Mouse (Mus musculus): Measurements from ENCODE around the gene Slc2a4. TPM values are rescaled to one million over a fixed set of nuclear protein-coding genes. Genes with fewer than 3 reads are reported as not detected.
"Not testable (repeated sequence)": the region's sequence is repeated elsewhere in the genome, so short reads cannot be mapped to it uniquely, and the experiment has no call there.

Gene Slc2a4
- polyA plus RNA-seq, 1 experiment from 2014 or later, result 3.1 TPM

DNA sequence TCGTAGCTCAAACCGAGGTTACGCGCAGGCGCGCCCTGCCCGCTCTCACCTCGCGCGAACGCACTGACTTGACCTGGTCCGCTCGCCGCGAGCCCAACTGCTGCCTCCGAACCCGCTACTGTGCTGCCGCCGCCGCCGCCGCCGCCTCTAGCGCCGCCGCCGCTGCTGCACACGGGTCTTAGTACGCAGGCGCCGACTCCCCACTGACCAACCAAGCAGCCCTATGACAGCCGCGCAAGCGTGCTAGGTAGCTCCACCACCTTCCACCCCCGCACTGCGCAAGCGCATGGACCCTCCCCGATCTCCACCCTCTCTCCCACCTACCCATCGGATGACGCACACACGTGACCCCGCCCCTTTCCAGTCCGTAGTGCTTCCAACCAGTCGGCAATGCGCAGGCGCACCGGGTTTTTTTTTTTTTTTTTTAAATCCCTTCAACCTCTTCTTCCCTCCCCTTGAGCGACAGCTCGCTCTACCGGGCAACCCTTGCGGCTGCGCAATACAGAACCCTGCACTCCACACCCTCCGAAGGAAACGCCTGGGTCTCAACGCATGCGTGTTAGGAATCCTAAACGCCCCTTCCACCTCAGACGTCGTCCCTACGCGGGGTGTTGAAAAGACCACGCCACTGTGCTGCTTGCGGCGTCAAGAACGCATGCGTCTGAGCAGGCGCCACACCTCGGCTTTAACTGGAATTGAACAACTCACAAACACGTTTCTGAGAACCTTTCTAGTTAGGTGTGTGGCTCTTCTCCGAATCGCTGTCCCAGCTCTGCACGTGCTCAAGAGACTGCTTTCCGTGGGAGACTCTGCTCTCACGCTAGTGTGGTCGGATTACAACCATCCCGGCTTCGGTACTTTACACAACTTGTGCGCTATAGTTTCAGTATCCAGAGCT lies 26.6 kb downstream of the Slc2a4 start, which contains the start of gene Eif5a:
TSS of gene Eif5a (minus strand) at position 845 of the 898 bp plus-strand sequence.
- peaks cover 26% of the 10 kb centered on the region for H3K4me1 ChIP-seq (ENCODE audit: control insufficient read depth, insufficient read depth, low read length)
- WGBS, result under 1% methylated on average over 78 of the region's 78 CpGs
- peak; percentile 98 for ATAC-seq

DNA sequence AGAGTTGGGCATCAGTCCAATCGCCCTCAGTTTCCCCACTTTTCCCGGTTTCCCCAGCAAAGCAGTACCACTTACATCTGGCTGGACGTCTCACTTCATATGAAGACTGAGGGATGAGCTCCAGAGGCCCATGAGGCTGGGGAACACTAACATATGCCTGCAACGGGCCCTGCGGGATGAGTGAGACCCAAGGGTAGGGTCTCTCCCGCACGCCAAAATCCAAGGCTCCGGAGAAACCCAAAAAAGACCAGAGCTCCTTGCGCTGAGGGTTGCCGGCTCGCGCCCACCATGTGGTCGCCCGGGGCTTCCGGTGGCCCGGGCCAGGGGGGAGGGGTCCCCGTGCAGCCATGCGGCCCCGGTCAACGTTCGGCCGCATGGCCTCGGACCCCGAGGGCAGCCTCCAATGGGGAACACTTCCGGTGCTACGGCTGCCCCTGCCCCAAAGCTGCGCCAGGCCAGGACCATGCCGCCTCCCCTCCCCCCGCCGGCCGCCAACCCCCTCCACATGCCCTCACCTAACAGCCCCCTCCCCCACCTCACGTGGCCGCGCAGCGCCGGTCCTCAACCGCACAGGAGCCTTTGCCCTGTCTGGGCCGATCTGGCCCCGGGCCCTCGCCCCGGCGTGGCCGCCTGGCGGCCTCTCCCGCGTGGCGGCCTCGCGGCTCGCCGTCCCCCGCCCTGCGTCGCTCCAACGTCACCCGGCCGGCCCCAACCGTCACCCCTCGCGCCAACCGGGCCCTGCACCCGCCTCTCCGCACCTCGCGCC lies 27.5 kb downstream of the Slc2a4 start:
- Histone ChIP-seq H3K4me2 (ENCODE audit: low read length) (peak overlapping the region; percentile 98), H3K9ac (ENCODE audit: low read depth, low read length) (peak overlapping the region; percentile 94), H3K27me3 (ENCODE audit: control insufficient read depth, insufficient read depth, low read depth, low read length) (no peaks in the 10 kb centered on the region), H3K27ac (ENCODE audit: low read length) (peak overlapping the region; percentile 92), H3K4me1 (ENCODE audit: control insufficient read depth, insufficient read depth, low read length) (peaks cover 32% of the 10 kb centered on the region), H3K9me3 (replicated peaks; ENCODE audit: control insufficient read depth, low read length, poor library complexity, severe bottlenecking) (no peaks in the 10 kb centered on the region), H3K36me3 (ENCODE audit: control insufficient read depth, insufficient read depth, low read length) (peaks cover 19% of the 10 kb centered on the region), H3K4me3 (ENCODE audit: low read depth, low read length) (peak overlapping the region; percentile 94)
- ATAC-seq, result peak; percentile 23
- 0% methylated on average over 59 of the region's 65 CpGs for WGBS

More for the DNA sequence above, 26.6 kb downstream of the Slc2a4 start, which contains the start of gene Eif5a:
- H3K36me3 ChIP-seq (ENCODE audit: control insufficient read depth, insufficient read depth, low read length), result peaks cover 13% of the 10 kb centered on the region
- peak within 1 kb of the TSS; percentile 98 for H3K4me2 ChIP-seq (ENCODE audit: low read length)
- H3K4me3 ChIP-seq (ENCODE audit: low read depth, low read length), result peak within 1 kb of the TSS; percentile 94
- no peaks in the 10 kb centered on the region for H3K27me3 ChIP-seq (ENCODE audit: control insufficient read depth, insufficient read depth, low read depth, low read length)
- H3K27ac ChIP-seq (ENCODE audit: low read length), result peak within 1 kb of the TSS; percentile 94
- H3K9ac ChIP-seq (ENCODE audit: low read depth, low read length), result peak within 1 kb of the TSS; percentile 94
- H3K9me3 ChIP-seq (replicated peaks; ENCODE audit: control insufficient read depth, low read length, poor library complexity, severe bottlenecking), result no peaks in the 10 kb centered on the region

DNA sequence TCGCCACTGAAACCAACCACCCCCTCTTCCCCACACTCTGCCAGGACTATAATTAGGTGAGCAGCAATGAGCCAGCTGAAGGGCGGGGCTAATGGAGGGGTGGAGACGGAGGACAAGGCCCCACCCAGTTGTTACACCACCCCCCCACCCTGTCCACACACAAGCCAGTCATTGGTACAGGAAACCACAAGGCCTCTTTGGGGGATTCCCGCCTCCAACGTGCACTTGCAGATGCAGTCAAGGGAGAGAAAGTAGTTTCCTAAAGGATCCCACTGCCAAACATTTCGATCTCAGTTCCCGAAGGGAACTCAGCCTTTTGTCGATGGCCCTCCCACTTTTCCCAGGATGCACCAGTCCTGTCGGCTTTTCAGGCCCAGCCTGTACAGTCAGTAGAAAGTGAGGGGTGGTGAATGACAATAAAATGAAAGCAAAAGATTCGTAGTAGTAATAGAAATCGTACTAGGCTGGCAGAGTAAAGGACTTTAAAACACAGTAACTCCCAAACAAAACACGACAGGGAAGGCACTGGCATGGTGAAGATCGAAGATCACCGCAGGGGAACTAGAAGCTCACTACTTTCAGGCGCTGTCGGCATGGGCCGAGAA lies 28.2 kb downstream of the Slc2a4 start:
- Histone ChIP-seq H3K27ac (ENCODE audit: low read length) (peak overlapping the region; percentile 92), H3K4me1 (ENCODE audit: control insufficient read depth, insufficient read depth, low read length) (peaks cover 38% of the 10 kb centered on the region), H3K4me2 (ENCODE audit: low read length) (peak overlapping the region; percentile 98), H3K9me3 (replicated peaks; ENCODE audit: control insufficient read depth, low read length, poor library complexity, severe bottlenecking) (no peaks in the 10 kb centered on the region), H3K27me3 (ENCODE audit: control insufficient read depth, insufficient read depth, low read depth, low read length) (no peaks in the 10 kb centered on the region), H3K9ac (ENCODE audit: low read depth, low read length) (peak overlapping the region; percentile 94), H3K36me3 (ENCODE audit: control insufficient read depth, insufficient read depth, low read length) (peaks cover 19% of the 10 kb centered on the region), H3K4me3 (ENCODE audit: low read depth, low read length) (peak overlapping the region; percentile 94)
- WGBS, result 1% methylated on average over 17 of the region's 17 CpGs
- no peak for ATAC-seq

DNA sequence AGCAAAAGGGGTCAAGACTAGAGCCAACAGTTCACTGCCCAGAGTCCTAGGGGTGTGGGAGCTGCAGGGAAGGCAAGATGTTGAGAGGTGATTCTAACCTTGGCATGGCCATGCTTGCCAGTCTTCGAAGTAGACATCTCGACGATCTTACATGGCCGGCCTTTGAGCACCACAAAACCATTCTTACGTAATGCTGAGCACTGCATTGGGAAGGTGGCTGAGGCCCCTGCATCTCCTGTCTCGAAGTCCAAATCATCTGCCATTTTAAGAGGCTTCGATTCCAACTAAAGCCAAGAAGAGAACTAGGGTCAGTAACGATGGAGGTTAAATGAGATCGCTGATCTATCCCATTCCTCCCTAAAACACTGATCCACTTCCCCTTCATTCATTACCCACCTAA lies 28.9 kb downstream of the Slc2a4 start:
- H3K9me3 ChIP-seq (replicated peaks; ENCODE audit: control insufficient read depth, low read length, poor library complexity, severe bottlenecking), result no peaks in the 10 kb centered on the region
- ATAC-seq, result no peak
- H3K4me3 ChIP-seq (ENCODE audit: low read depth, low read length), result no peak overlapping the region
- peak overlapping the region; percentile 98 for H3K4me2 ChIP-seq (ENCODE audit: low read length)
- H3K27me3 ChIP-seq (ENCODE audit: control insufficient read depth, insufficient read depth, low read depth, low read length), result no peaks in the 10 kb centered on the region
- WGBS, result 88% methylated on average over 9 of the region's 9 CpGs
- no peak overlapping the region for H3K27ac ChIP-seq (ENCODE audit: low read length)
- H3K9ac ChIP-seq (ENCODE audit: low read depth, low read length), result no peak overlapping the region
- peaks cover 19% of the 10 kb centered on the region for H3K36me3 ChIP-seq (ENCODE audit: control insufficient read depth, insufficient read depth, low read length)
- peaks cover 43% of the 10 kb centered on the region for H3K4me1 ChIP-seq (ENCODE audit: control insufficient read depth, insufficient read depth, low read length)

DNA sequence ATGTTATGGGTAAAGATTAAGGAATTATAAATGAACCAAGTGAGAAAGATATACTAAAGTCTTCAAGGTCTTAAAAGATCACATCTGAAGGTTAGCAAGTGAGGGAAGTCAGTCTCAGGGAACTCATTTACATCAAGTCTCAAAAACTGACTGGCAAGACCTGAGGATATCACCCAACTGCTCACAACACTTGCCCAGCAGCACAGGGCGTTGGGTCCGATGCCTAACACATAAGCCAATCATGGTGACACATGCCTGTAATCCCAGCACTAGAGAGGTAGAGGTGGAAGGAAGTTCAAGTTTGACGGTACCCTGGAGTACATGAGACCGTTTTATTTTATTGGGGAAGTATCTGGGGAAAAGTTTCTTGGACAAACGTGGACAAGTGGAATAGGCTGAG lies 29.9 kb downstream of the Slc2a4 start:
- Histone ChIP-seq H3K4me3 (ENCODE audit: low read depth, low read length) (no peak overlapping the region), H3K27ac (ENCODE audit: low read length) (no peak overlapping the region), H3K27me3 (ENCODE audit: control insufficient read depth, insufficient read depth, low read depth, low read length) (no peaks in the 10 kb centered on the region), H3K9me3 (replicated peaks; ENCODE audit: control insufficient read depth, low read length, poor library complexity, severe bottlenecking) (no peaks in the 10 kb centered on the region), H3K9ac (ENCODE audit: low read depth, low read length) (no peak overlapping the region), H3K4me2 (ENCODE audit: low read length) (no peak overlapping the region), H3K4me1 (ENCODE audit: control insufficient read depth, insufficient read depth, low read length) (peaks cover 49% of the 10 kb centered on the region), H3K36me3 (ENCODE audit: control insufficient read depth, insufficient read depth, low read length) (peaks cover 19% of the 10 kb centered on the region)
- ATAC-seq, result no peak
- 93% methylated on average over 5 of the region's 5 CpGs for WGBS

DNA sequence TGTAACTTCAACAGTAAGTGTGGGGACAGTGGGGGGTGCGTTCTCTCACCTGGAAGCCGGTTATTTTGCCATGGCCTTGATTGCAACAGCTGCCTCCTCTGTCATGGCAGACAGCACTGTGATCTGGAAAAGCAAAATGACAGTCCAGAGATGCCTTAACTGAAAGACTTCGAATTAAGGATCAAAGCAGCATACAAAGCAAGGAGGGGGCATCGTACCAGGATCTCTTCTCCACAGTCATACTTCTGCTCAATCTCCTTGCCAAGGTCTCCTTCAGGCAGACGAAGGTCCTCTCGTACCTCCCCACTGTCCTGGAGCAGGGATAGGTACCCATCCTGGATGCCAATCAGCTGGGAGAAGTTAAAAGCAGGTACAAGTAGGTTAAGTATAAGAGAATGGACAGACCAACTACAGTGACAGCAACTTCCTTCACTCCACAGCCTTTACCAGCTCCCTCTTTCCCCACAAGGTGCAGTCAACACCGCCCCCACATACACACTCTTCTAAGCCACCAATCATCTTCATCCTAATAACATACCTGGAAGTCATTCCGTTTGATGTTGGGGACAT lies 30.5 kb downstream of the Slc2a4 start:
- Histone ChIP-seq H3K4me3 (ENCODE audit: low read depth, low read length) (no peak overlapping the region), H3K36me3 (ENCODE audit: control insufficient read depth, insufficient read depth, low read length) (peaks cover 24% of the 10 kb centered on the region), H3K4me1 (ENCODE audit: control insufficient read depth, insufficient read depth, low read length) (peaks cover 45% of the 10 kb centered on the region), H3K9ac (ENCODE audit: low read depth, low read length) (no peak overlapping the region), H3K9me3 (replicated peaks; ENCODE audit: control insufficient read depth, low read length, poor library complexity, severe bottlenecking) (no peaks in the 10 kb centered on the region), H3K27me3 (ENCODE audit: control insufficient read depth, insufficient read depth, low read depth, low read length) (no peaks in the 10 kb centered on the region), H3K27ac (ENCODE audit: low read length) (no peak overlapping the region), H3K4me2 (ENCODE audit: low read length) (no peak overlapping the region)
- WGBS, result 88% methylated on average over 8 of the region's 8 CpGs
- no peak for ATAC-seq

DNA sequence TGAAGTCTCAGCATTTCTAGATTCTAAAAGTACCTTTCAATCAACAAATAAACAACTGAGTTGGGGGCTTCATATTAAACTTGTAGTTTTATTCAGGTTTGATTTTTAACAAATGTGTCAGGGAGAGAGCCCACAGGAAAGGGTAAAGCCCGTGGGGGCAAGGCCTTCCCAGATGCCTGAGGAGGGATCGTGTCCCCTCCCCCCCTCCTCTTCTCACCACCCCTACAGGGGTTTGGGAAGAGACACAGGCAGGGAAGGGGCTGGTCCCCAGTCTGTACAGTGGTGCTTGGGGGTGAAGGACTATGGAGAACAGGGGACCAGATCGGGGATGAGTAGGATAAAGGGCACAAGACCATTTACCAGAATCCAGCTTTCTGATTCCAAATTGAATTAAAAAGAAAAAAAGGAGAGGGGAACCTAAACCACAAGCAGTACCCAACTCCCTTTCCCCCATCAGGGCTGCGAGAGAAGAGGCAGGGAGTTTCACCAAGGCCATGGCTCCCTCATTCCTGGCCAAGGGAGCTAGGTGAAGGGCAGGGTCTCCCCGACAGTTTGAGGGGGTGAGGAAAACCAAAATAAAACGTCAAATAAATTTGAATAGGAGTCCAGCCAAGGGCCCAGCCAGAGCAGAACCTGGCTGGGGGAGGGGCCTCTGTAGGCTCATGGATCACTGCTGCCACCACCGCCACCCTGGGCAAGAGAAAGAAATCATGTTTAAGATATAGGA lies 31.2 kb downstream of the Slc2a4 start:
- WGBS, result 48% methylated on average over 7 of the region's 7 CpGs
- H3K27ac ChIP-seq (ENCODE audit: low read length); H3K27me3 ChIP-seq (ENCODE audit: control insufficient read depth, insufficient read depth, low read depth, low read length); H3K4me3 ChIP-seq (ENCODE audit: low read depth, low read length); H3K9me3 ChIP-seq (replicated peaks; ENCODE audit: control insufficient read depth, low read length, poor library complexity, severe bottlenecking); H3K4me2 ChIP-seq (ENCODE audit: low read length); ATAC-seq; H3K9ac ChIP-seq (ENCODE audit: low read depth, low read length): not testable (repeated sequence)
- H3K36me3 ChIP-seq (ENCODE audit: control insufficient read depth, insufficient read depth, low read length), result peaks cover 30% of the 10 kb centered on the region
- peaks cover 41% of the 10 kb centered on the region for H3K4me1 ChIP-seq (ENCODE audit: control insufficient read depth, insufficient read depth, low read length)
